Mouse (Mus musculus) neural tube, embryonic 11.5 days (tissue): ENCODE measurements around the gene Gm28891. TPM values are rescaled to one million over a fixed set of nuclear protein-coding genes. Genes with fewer than 3 reads are reported as not detected.
"Not testable (repeated sequence)": the region's sequence is repeated elsewhere in the genome, so short reads cannot be mapped to it uniquely, and the experiment has no call there.

Experiments used
- ATAC-seq: fragments of 200-750 bp; cut with Nextera tagmentation; 2 replicates; pipeline ENCODE4 v1.8.0; 2017; ENCODE audit warnings: moderate number of reproducible peaks, mild to moderate bottlenecking, moderate TSS enrichment, moderate library complexity; ENCODE audit not compliant: insufficient read depth, low FRiP score, low TSS enrichment
- DNase-seq: peaks from one replicate; pipeline ENCODE4 v3.0.0-alpha.2; 2015; ENCODE audit warnings: low spot score
- H3K27ac ChIP-seq: fragments of 300-500 bp; sonication (generic); 2 replicates; pipeline ENCODE4 v1.5.1; 2014; ENCODE audit warnings: low read depth, mild to moderate bottlenecking, low read length
- H3K27me3 ChIP-seq: fragments of 300-500 bp; sonication (generic); 2 replicates; pipeline ENCODE4 v1.6.1; 2014; ENCODE audit warnings: mild to moderate bottlenecking, low read length, mixed read lengths; ENCODE audit not compliant: control insufficient read depth, insufficient read depth
- H3K36me3 ChIP-seq: fragments of 300-500 bp; sonication (generic); 2 replicates; pipeline ENCODE4 v1.6.1; 2014; ENCODE audit warnings: mild to moderate bottlenecking, low read length, moderate library complexity, mixed read lengths; ENCODE audit not compliant: control insufficient read depth, insufficient read depth
- H3K4me1 ChIP-seq: fragments of 300-500 bp; sonication (generic); 2 replicates; pipeline ENCODE4 v1.6.1; 2014; ENCODE audit warnings: low read length, mixed read lengths; ENCODE audit not compliant: control insufficient read depth, insufficient read depth
- H3K4me2 ChIP-seq: fragments of 300-500 bp; sonication (generic); 2 replicates; pipeline ENCODE4 v1.6.1; 2014; ENCODE audit warnings: low read depth, mild to moderate bottlenecking, moderate library complexity
- H3K4me3 ChIP-seq: fragments of 300-500 bp; sonication (generic); 2 replicates; pipeline ENCODE4 v1.5.1; 2014; ENCODE audit warnings: low read depth, low read length
- H3K9ac ChIP-seq: fragments of 300-500 bp; sonication (generic); 2 replicates; pipeline ENCODE4 v1.6.1; 2014; ENCODE audit warnings: mild to moderate bottlenecking, low read length
- H3K9me3 ChIP-seq: fragments of 300-500 bp; sonication (generic); 2 replicates; pipeline ENCODE4 v1.6.1; 2016; ENCODE audit warnings: low read length; ENCODE audit not compliant: control insufficient read depth
- WGBS: fragments of 180-500 bp; shearing (Covaris S2); extraction: QIAGEN DNeasy Blood & Tissue Kit; methylation state at CpG from one replicate; pipeline ENCODE4 v1.1.7; 2014; 5-methylcytosine and 5-hydroxymethylcytosine counted together
- polyA plus RNA-seq: library from polyadenylated mRNA; unstranded; fragments of >200 nt; fragmentation: Nextera tagmentation; extraction: Ambion mirVana; gene quantifications from 2 replicates; pipeline ENCODE4 v1.2.1, GENCODE M21; 2014

Gene Gm28891
- polyA plus RNA-seq, result not detected in 2 replicates

DNA sequence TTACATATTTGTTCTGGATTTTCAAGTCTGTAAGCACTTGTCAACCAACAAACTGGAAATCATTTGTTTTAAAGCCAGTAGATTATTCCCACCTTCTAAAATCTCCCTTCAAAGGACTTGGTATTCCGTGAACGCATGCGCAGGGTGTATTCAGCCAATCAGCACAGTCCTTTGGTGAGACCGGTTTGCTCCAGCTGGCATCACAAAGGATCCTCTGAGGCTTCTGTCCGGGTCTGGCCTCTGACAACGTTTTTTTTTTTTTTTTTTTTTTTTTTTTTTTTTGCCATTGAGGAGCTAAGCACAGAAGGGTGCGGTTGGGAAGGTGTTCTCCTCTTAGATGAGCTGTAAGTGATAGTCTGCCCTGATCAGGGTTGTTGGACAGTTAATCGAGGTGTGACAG lies at the start of gene Gm28891:
TSS of gene Gm28891 (plus strand) at position 301 of the 400 bp plus-strand sequence.
- no CpG with 5 or more reads among the region's 8 CpGs for WGBS
- H3K27me3 ChIP-seq, result not testable (repeated sequence)

More for the DNA sequence above, at the start of gene Gm28891:
- H3K4me3 ChIP-seq, DNase-seq, H3K9me3 ChIP-seq, H3K27ac ChIP-seq, H3K36me3 ChIP-seq, H3K4me1 ChIP-seq, ATAC-seq, H3K9ac ChIP-seq, H3K4me2 ChIP-seq: not testable (repeated sequence)
